Mouse (Mus musculus) right cerebral cortex, postnatal 25 days (tissue): ENCODE measurements around the gene Zfp984.
"Not testable (repeated sequence)": the region's sequence is repeated elsewhere in the genome, so short reads cannot be mapped to it uniquely, and the experiment has no call there.

ENCODE experiments used
- DNase-seq: peaks from one replicate; pipeline ENCODE4 v3.0.0; 2022

Gene Zfp984

DNA sequence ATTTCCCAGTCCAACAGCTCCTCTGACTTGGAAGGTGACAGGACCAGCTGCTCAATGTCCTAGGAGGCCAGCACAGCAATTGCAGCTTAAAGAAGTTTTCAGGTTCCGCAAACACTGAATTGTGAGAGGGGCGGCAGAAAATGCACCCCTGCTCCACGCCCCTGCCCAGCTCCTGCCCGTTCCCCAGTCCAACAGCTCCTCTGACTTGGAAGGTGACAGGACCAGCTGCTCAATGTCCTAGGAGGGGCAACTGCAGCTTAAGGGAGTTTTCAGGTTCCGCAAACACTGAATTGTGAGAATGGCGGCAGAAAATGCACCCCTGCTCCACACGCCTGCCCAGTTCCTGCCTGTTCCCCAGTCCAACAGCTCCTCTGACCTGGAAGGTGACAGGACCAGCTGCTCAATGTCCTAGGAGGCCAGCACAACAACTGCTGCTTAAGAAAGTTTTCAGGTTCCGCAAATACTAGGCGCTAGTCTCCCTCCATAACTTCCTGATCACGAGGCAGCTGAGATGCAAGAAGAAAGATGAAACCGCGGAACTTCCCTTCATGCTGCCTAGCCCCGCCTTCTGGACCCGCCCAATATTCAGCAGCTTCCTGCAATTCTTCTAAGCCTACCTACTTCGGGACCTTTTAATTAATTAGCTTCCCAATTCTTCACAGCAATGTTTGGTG is at the start of gene Zfp984:
Zfp984 (minus strand) TSS at position 497 of the 674 bp plus-strand sequence.
- not testable (repeated sequence) for DNase-seq

GRCm38 (mm10) chr4:147850776-147851175 is 41.2 kb upstream of the Zfp984 start:
- DNase-seq = no peak

- DNase-seq = no peak
Observed at GRCm38 (mm10) chr4:147848584-147848991, 39.0 kb upstream of the Zfp984 start.

- peak; percentile 69 for DNase-seq
Observed at GRCm38 (mm10) chr4:147847614-147848583, 38.3 kb upstream of the Zfp984 start, which contains the start of gene Zfp933. TSS of gene Zfp933 (minus strand) at chr4:147848366.

- DNase-seq = no peak
Observed at GRCm38 (mm10) chr4:147842871-147843270, 33.3 kb upstream of the Zfp984 start.

- peak; percentile 9 for DNase-seq
Observed at GRCm38 (mm10) chr4:147839282-147839681, 29.7 kb upstream of the Zfp984 start.

DNA sequence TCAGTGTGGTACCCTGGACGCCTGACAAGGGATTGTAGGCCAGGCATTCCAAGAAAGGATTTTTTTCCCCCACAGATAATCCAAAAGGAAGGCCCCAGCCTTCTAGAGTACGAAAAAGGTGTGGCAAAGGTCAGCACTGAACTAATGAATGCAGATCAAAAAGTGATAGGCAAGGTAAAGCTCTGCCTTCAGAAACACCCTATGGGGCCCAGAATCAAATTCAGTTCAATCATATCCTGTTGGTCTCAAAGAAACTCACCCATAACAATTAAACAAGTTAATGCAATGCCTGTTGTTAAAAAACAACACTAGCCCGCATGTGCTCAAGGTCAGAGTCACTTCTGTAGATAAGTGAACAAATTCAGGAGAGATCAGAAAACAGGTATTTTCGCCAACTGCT is 14.8 kb upstream of the Zfp984 start:
- DNase-seq = no peak

DNA sequence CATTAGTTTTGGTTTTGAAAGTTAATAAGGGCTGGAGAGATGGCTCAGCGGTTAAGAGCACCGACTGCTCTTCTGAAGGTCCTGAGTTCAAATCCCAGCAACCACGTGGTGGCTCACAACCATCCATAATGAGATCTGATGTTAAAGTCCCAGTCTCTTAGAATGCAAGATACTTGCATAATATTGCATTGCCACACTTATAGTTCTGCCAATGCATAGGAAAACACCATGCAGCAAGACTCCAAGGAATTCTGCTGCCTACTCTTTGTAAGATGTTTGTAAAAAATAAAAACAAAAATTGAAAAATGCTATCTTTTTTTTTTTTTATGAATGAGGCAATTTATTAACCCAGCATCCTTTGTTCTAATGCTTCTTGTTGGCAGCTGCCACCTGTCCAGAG is 11.8 kb upstream of the Zfp984 start:
- not testable (repeated sequence) for DNase-seq

- DNase-seq = not testable (repeated sequence)
Observed at GRCm38 (mm10) chr4:147819659-147820058, 10.1 kb upstream of the Zfp984 start.

- no peak for DNase-seq
Observed at GRCm38 (mm10) chr4:147814592-147815167, 5.1 kb upstream of the Zfp984 start.

DNA sequence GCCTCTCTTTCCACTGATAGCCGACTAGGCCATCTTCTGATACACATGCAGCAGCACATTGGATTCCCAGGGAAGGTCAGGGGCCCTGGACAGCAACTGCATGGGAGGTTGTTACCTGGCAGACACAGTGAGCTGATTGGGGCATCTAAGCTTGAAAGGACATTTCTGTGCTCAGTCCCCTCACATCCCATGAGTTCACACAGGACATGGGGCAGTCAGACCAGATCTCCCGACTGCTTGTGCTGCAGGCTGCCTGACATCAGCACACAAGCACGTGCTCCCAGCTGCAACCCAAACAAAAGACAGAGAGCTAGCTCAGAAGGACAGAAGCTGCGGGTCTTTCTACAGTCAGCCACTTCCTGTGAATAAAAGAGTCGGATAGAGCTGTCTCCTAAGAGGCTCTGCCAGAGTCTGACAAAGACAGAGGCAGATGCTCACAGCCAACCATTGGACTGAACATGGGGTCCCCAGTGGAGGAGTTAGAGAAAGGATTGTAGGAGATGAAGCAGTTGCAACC is 3.7 kb upstream of the Zfp984 start:
- no peak for DNase-seq

DNA sequence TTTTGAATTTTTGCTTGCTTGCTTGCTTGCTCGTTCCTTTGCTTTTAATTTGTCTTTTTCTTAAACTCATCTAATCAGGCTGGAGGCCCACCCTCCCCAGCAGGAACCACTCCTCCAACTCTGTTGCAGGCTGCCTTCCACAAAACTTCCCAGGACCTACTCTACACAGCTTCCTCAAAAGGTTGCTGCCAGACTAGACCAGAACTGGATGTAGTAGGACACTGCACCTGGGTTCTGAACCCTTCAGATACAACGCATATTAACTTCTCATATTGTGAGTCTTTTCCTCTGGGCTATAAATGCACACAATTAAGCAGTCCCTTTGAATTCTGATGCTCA is 347 bp upstream of the Zfp984 start:
- not testable (repeated sequence) for DNase-seq

DNA sequence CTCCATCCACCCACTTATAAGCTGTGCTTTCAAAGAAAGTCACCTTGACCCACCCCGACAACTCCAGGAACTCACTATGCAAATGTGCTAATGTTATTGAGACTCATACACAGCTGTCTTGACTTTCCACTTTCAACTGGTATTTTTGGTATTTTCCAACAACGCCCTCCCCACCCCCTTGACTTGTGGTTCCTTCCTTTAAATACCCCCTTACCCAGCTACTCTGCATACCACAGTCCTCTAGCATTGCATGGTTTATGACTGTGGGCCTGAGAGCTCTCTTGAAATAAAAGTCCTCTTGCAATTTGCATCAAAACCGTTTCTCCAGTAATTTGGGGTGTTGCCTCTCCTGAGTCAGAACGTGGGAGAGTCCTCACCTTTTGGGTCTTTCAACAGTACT is 1.1 kb downstream of the Zfp984 start:
- DNase-seq = not testable (repeated sequence)

GRCm38 (mm10) chr4:147795308-147795707 is 14.3 kb downstream of the Zfp984 start:
- not testable (repeated sequence) for DNase-seq

GRCm38 (mm10) chr4:147794026-147794665 is 15.4 kb downstream of the Zfp984 start:
- not testable (repeated sequence) for DNase-seq

- DNase-seq = not testable (repeated sequence)
Observed at GRCm38 (mm10) chr4:147793390-147793916, 16.1 kb downstream of the Zfp984 start.

GRCm38 (mm10) chr4:147791729-147792128 is 17.9 kb downstream of the Zfp984 start:
- DNase-seq = not testable (repeated sequence)

DNA sequence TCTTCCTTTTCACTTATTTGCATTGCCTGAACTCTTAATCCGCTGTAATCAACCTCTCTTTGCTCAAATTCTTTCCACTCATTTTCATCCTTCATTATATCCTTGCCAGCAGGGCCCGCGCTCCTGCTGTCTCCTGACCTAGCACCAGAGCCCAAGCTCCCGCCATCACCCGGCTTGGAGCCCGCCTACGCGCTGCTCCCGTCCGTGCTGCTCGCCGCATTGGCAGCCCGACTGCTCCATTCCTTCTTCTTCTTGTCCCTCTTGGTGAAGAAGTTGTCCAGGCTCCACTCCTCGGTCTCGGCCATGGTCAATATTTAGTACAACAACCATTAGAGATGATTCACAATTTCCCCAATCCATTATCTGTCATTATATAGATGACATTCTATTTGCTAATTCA is 63.3 kb downstream of the Zfp984 start:
- DNase-seq = not testable (repeated sequence)

GRCm38 (mm10) chr4:147738636-147739369 is 70.8 kb downstream of the Zfp984 start:
- not testable (repeated sequence) for DNase-seq
